Mouse (Mus musculus): ENCODE data around the gene Suds3. TPM values are rescaled to one million over a fixed set of nuclear protein-coding genes. Genes with fewer than 3 reads are reported as not detected.

The Suds3 gene
- polyA plus RNA-seq, 1 experiment from 2014 or later = 53.5 TPM

DNA sequence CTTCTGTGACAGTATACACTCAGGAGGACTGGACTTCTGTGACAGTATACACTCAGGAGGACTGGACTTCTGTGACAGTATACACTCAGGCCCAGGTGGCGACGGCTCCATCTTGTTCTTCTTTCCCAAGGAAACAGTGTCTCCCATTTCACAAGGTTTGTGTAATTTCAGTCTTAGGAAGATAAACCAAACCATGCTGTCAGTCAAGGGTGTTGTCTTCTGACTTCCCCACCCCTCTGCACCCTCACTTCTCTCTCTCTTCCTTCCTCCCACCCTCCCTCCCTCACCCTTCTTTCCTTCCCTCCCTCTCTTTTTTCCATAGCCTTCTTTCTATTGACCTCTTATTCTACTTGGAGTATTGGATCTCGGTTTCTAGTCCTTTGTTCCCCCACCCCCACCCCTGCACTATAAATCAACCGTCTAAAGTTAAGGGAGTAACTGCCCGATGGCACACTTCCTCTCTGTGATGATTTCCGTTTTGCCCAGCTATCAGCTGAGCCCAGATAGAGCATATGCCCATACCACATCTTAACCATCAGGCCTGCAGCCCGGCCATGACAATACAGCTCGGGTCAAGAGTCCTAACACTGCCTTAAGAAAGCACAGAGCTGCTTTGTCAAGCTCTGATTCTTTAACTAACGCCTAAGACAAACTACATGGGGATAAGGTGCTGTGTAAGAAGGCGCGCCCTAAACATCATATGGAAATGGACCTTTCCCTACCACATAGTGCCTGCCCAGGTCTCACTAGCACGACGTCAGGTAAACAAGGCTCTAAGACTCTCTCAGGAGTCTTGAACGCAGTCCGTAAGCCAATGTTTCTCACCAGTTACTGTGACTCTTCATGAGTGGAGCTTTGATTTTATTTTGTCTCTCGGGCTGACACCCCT, 33.4 kb upstream of the Suds3 start:
- Histone ChIP-seq H3K27ac (no peak overlapping the region), H3K36me3 (no peaks in the 10 kb centered on the region), H3K4me3 (no peak overlapping the region), H3K4me1 (replicated peaks) (0 out of 2 replicates have a peak, but pooled peaks cover 3% of the 10 kb centered on the region), H3K9me3 (replicated peaks) (no peaks in the 10 kb centered on the region), H3K27me3 (no peaks in the 10 kb centered on the region), H3K9ac (no peak overlapping the region), H3K4me2 (no peak overlapping the region)
- 70% methylated on average over 16 of the region's 16 CpGs for WGBS
- no peak for ATAC-seq (replicated peaks; ENCODE audit: insufficient number of reproducible peaks, insufficient read depth, low FRiP score, low read depth)

- H3K4me2 ChIP-seq = no peak overlapping the region
- no peaks in the 10 kb centered on the region for H3K36me3 ChIP-seq
- H3K27me3 ChIP-seq = no peaks in the 10 kb centered on the region
- no peak overlapping the region for H3K27ac ChIP-seq
- H3K9me3 ChIP-seq (replicated peaks) = no peaks in the 10 kb centered on the region
- no peak overlapping the region for H3K4me3 ChIP-seq
- no peak overlapping the region for H3K9ac ChIP-seq
- ATAC-seq (replicated peaks; ENCODE audit: insufficient number of reproducible peaks, insufficient read depth, low FRiP score, low read depth) = no peak
- 83% methylated on average over 16 of the region's 16 CpGs for WGBS
- H3K4me1 ChIP-seq (replicated peaks) = no peaks in the 10 kb centered on the region
These were observed 31.5 kb upstream of the Suds3 start for GRCm38 (mm10) chr5:117147187-117148095.

DNA sequence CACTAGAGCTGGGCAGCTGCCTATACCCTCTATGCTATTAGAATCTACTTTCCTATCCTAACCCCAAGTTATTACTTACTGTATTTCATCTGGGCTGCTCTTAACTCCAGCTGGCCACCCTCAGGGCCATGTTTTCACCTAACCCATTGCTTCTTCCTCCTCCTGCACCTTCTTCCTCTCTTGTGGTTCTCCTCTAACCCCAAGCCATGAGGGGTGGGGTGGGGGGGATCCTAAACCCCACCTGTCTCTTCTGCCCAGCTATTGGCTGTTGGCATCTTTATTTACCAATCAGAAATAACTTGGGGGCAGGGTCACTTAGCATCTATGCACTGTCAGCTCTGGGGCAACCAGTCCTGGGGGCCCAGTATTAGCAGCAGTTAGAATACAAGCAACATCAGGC, 30.3 kb upstream of the Suds3 start:
- H3K27ac ChIP-seq = no peak overlapping the region
- no peak overlapping the region for H3K4me3 ChIP-seq
- H3K4me2 ChIP-seq = no peak overlapping the region
- no peak for ATAC-seq (replicated peaks; ENCODE audit: insufficient number of reproducible peaks, insufficient read depth, low FRiP score, low read depth)
- no peaks in the 10 kb centered on the region for H3K9me3 ChIP-seq (replicated peaks)
- H3K27me3 ChIP-seq = no peaks in the 10 kb centered on the region
- no peaks in the 10 kb centered on the region for H3K36me3 ChIP-seq
- no peak overlapping the region for H3K9ac ChIP-seq
- H3K4me1 ChIP-seq (replicated peaks) = no peaks in the 10 kb centered on the region

- Histone ChIP-seq H3K9ac (no peak overlapping the region), H3K4me3 (no peak overlapping the region), H3K27me3 (no peaks in the 10 kb centered on the region), H3K36me3 (no peaks in the 10 kb centered on the region), H3K9me3 (replicated peaks) (no peaks in the 10 kb centered on the region), H3K4me2 (no peak overlapping the region), H3K4me1 (replicated peaks) (peaks cover 8% of the 10 kb centered on the region), H3K27ac (no peak overlapping the region)
- ATAC-seq (replicated peaks; ENCODE audit: insufficient number of reproducible peaks, insufficient read depth, low FRiP score, low read depth) = no peak
- WGBS = 48% methylated on average over 9 of the region's 9 CpGs
These were observed 27.8 kb upstream of the Suds3 start for GRCm38 (mm10) chr5:117143721-117144135.

DNA sequence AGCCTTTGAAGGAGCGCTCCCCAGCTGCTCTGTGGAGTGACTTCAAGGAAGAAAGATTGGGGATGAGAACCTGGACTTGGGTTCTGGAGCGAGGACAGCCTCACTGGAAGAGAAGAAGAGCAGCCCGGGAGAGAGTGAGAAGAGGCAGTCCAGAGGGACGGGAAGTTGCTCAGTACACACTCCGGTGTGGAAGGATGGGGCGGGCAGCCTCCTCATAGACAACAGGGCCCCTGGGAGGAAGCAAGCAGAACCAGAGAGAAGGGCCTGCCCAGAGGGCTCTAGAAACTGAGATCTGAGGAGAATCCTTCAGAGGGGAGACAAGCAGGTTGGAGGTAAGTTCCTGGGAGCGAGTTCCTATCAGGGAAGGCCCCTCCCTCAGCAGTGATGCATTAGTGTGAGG, 24.5 kb upstream of the Suds3 start:
- Histone ChIP-seq H3K4me3 (no peak overlapping the region), H3K27ac (no peak overlapping the region), H3K36me3 (no peaks in the 10 kb centered on the region), H3K9ac (no peak overlapping the region), H3K4me1 (replicated peaks) (peaks cover 31% of the 10 kb centered on the region), H3K4me2 (no peak overlapping the region), H3K27me3 (no peaks in the 10 kb centered on the region), H3K9me3 (replicated peaks) (no peaks in the 10 kb centered on the region)
- WGBS = 66% methylated on average over 7 of the region's 7 CpGs
- ATAC-seq (replicated peaks; ENCODE audit: insufficient number of reproducible peaks, insufficient read depth, low FRiP score, low read depth) = no peak

DNA sequence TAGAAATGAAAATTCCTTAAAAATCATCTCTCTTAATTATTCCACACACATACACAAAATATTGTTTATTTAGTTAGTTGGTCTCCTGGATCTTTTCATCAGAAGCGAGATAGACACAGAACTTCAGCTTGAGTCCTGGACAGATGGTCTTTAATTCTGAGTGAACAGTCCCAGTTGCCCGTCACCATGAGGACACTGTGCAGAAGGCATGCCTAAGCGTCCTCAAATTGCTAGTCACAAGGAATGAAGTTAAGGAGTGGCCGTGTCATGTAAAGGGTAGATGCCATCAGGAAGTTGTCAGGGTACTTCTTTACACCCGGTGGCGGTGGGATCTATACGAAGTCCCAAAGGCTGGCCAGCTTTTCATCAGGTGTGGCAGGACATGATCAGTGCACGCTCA, 23.9 kb upstream of the Suds3 start:
- no peak overlapping the region for H3K27ac ChIP-seq
- 67% methylated on average over 8 of the region's 8 CpGs for WGBS
- H3K9ac ChIP-seq = no peak overlapping the region
- no peak overlapping the region for H3K4me3 ChIP-seq
- H3K9me3 ChIP-seq (replicated peaks) = no peaks in the 10 kb centered on the region
- H3K4me1 ChIP-seq (replicated peaks) = peaks cover 36% of the 10 kb centered on the region
- H3K36me3 ChIP-seq = no peaks in the 10 kb centered on the region
- no peak overlapping the region for H3K4me2 ChIP-seq
- H3K27me3 ChIP-seq = no peaks in the 10 kb centered on the region
- no peak for ATAC-seq (replicated peaks; ENCODE audit: insufficient number of reproducible peaks, insufficient read depth, low FRiP score, low read depth)

GRCm38 (mm10) chr5:117138295-117138988, 22.5 kb upstream of the Suds3 start:
- 49% methylated on average over 11 of the region's 11 CpGs for WGBS
- H3K4me1 ChIP-seq (replicated peaks) = peaks cover 47% of the 10 kb centered on the region
- no peak overlapping the region for H3K4me2 ChIP-seq
- no peaks in the 10 kb centered on the region for H3K27me3 ChIP-seq
- H3K9ac ChIP-seq = no peak overlapping the region
- ATAC-seq (replicated peaks; ENCODE audit: insufficient number of reproducible peaks, insufficient read depth, low FRiP score, low read depth) = peak; percentile 36; the same call in 1 of the 2 replicates
- H3K27ac ChIP-seq = peak overlapping the region; percentile 44
- no peak overlapping the region for H3K4me3 ChIP-seq
- H3K9me3 ChIP-seq (replicated peaks) = no peaks in the 10 kb centered on the region
- H3K36me3 ChIP-seq = no peaks in the 10 kb centered on the region

- WGBS = 68% methylated on average over 8 of the region's 8 CpGs
- Histone ChIP-seq H3K27me3 (no peaks in the 10 kb centered on the region), H3K9ac (no peak overlapping the region), H3K4me1 (replicated peaks) (peaks cover 47% of the 10 kb centered on the region), H3K27ac (no peak overlapping the region), H3K4me2 (no peak overlapping the region), H3K4me3 (no peak overlapping the region), H3K9me3 (replicated peaks) (no peaks in the 10 kb centered on the region), H3K36me3 (no peaks in the 10 kb centered on the region)
- ATAC-seq (replicated peaks; ENCODE audit: insufficient number of reproducible peaks, insufficient read depth, low FRiP score, low read depth) = no peak
These were observed 21.7 kb upstream of the Suds3 start for GRCm38 (mm10) chr5:117137594-117137993.

DNA sequence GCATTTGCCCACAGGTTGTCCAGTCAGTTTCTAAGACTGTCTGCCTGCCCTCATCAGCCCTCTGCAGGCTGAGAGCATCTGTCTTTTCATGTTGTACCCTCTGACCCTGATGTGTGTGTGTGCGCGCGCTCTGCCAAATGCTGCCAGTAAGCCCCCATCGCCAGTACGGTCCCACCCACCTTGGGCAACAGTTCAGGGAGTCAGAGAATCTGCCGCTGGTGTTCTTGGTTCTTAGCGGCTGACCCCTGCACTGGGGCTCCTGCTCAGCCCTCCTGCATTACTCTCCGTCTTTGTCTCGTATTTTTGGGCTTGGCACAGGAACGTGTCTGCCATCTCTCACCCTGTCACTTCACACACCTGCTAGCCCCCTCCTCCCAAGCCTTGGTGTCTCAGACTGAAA, 21.1 kb upstream of the Suds3 start:
- no peak overlapping the region for H3K27ac ChIP-seq
- no peaks in the 10 kb centered on the region for H3K36me3 ChIP-seq
- H3K27me3 ChIP-seq = no peaks in the 10 kb centered on the region
- H3K4me2 ChIP-seq = no peak overlapping the region
- H3K4me1 ChIP-seq (replicated peaks) = peaks cover 47% of the 10 kb centered on the region
- no peak overlapping the region for H3K4me3 ChIP-seq
- no peak for ATAC-seq (replicated peaks; ENCODE audit: insufficient number of reproducible peaks, insufficient read depth, low FRiP score, low read depth)
- no peak overlapping the region for H3K9ac ChIP-seq
- no peaks in the 10 kb centered on the region for H3K9me3 ChIP-seq (replicated peaks)
- WGBS = 55% methylated on average over 10 of the region's 10 CpGs

- 72% methylated on average over 5 of the region's 5 CpGs for WGBS
- Histone ChIP-seq H3K9ac (no peak overlapping the region), H3K36me3 (no peaks in the 10 kb centered on the region), H3K27ac (no peak overlapping the region), H3K4me2 (no peak overlapping the region), H3K27me3 (no peaks in the 10 kb centered on the region), H3K9me3 (replicated peaks) (no peaks in the 10 kb centered on the region), H3K4me1 (replicated peaks) (peaks cover 47% of the 10 kb centered on the region), H3K4me3 (no peak overlapping the region)
- no peak for ATAC-seq (replicated peaks; ENCODE audit: insufficient number of reproducible peaks, insufficient read depth, low FRiP score, low read depth)
These were observed 20.7 kb upstream of the Suds3 start for GRCm38 (mm10) chr5:117136570-117136969.

DNA sequence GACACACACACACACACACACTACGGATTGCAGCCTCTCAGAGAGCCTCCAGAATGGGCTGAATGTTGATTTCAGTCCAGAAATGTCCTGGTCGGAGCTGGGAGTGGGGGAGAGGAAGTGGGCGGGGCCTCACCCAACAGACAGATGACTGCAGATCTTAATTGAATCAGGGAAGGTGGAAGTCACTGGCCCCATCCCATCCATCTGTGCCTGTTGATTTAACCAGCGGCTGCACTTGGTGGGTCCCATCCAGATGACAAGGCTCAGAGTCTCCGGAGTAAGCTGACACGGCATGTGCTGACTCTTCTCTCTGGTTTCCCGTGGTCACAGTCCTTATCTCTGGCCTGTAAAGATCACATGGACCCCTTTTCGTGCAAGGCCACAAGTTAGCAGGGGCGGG, 20.0 kb upstream of the Suds3 start:
- Histone ChIP-seq H3K27ac (peak overlapping the region; percentile 77), H3K9ac (no peak overlapping the region), H3K27me3 (no peaks in the 10 kb centered on the region), H3K36me3 (no peaks in the 10 kb centered on the region), H3K9me3 (replicated peaks) (no peaks in the 10 kb centered on the region), H3K4me3 (no peak overlapping the region), H3K4me2 (peak overlapping the region; percentile 46), H3K4me1 (replicated peaks) (peaks cover 47% of the 10 kb centered on the region)
- peak; percentile 53 for ATAC-seq (replicated peaks; ENCODE audit: insufficient number of reproducible peaks, insufficient read depth, low FRiP score, low read depth)
- 4% methylated on average over 9 of the region's 9 CpGs for WGBS
